Mouse (Mus musculus): ENCODE measurements around the gene Spag16. TPM values are rescaled to one million over a fixed set of nuclear protein-coding genes. Genes with fewer than 3 reads are reported as not detected.

Spag16 gene
- polyA plus RNA-seq, 1 experiment: not detected

DNA sequence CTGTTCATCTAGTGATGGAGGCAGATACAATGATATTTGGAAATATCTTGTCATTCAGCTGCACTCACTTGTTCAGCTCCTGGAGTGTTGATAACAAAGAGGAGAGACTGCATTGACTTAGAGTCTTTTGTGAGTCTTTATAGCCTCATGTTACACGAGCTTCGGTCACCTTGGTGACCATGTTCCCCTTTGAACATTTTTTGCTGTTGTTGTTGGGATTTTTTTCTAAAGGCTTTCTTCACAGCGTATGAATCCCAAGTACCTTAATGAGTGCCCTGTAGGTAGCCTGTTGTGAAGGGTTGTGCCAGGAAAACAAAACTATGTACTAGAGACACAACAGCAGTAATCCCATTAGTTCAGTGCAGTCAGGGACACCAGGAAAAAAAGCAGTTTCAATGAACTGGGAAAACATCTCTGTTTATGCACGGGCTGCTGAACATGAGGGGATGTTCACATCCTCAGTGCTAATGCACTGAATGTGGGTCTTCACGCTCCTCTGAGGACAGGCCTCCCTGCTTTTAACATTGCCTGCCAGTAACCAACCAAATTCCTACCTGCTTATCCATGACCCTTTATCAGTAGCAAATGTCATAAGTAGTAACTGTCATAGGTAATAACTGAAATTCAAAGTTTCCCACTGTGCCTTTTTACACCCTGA is 798.2 kb downstream of the Spag16 start:
- H3K9me3 ChIP-seq: 0 out of 2 replicates have a peak, but pooled peaks cover 5% of the 10 kb centered on the region
- no peaks in the 10 kb centered on the region for H3K36me3 ChIP-seq (replicated peaks; ENCODE audit: low read length)
- no peaks in the 10 kb centered on the region for H3K27me3 ChIP-seq (replicated peaks)
- no peaks in the 10 kb centered on the region for H3K4me1 ChIP-seq
- TF ChIP-seq FLI1 (IDR thresholded peaks at IDR 0.05; ENCODE audit: low read length): no peak
- no peak for TF ChIP-seq GATA1 (IDR thresholded peaks at IDR 0.05; ENCODE audit: borderline replicate concordance, low read length)
- no peak overlapping the region for H3K4me3 ChIP-seq (replicated peaks)

DNA sequence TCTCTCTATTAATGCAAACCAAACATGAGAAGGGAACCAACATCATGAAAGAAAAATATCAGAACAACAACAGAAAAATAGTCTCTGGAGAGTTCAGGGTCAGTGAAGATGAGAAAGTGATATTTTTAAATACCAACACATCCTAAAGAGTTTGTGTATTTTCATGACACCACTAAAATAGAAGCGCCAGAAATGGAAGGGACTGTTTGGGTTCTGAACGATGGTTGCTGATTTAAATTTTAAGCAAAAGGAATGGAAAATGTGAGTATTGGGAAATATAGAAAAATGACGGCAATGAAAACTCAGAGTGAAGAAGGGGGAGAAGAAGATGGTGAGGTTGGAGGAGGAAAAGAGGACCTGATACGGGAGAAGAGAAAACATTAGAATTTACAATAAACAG is 825.9 kb downstream of the Spag16 start:
- Histone ChIP-seq H3K9me3 (peaks cover 6% of the 10 kb centered on the region; the same call in 1 of the 2 replicates), H3K27me3 (replicated peaks) (no peaks in the 10 kb centered on the region), H3K4me1 (no peaks in the 10 kb centered on the region), H3K36me3 (replicated peaks; ENCODE audit: low read length) (no peaks in the 10 kb centered on the region), H3K4me3 (replicated peaks) (no peak overlapping the region)
- no peak for TF ChIP-seq FLI1 (IDR thresholded peaks at IDR 0.05; ENCODE audit: low read length)
- TF ChIP-seq GATA1 (IDR thresholded peaks at IDR 0.05; ENCODE audit: borderline replicate concordance, low read length): no peak

DNA sequence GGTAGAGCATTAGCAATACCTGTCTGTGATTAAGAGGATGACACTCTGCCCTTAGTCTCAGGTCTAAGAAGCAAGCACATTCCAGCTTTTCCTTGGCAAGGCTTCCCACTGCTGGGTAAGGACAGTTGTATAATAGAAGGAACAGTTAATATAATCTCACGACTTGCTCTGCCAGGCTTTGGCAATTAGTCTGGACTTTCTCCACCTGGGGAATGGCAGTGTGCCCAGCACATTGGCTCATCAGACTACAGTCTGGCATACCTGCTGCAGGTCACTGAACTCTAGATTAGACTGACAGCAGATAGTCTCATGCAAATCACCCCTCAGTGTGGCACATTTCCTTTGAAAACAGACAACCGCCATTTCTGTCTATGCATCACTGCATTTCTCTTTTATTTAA is 865.8 kb downstream of the Spag16 start:
- no peaks in the 10 kb centered on the region for H3K36me3 ChIP-seq (replicated peaks; ENCODE audit: low read length)
- peaks cover 2% of the 10 kb centered on the region; the same call in 1 of the 2 replicates for H3K9me3 ChIP-seq
- H3K4me3 ChIP-seq (replicated peaks): no peak overlapping the region
- H3K4me1 ChIP-seq: no peaks in the 10 kb centered on the region
- no peaks in the 10 kb centered on the region for H3K27me3 ChIP-seq (replicated peaks)
- TF ChIP-seq GATA1 (IDR thresholded peaks at IDR 0.05; ENCODE audit: borderline replicate concordance, low read length): no peak
- TF ChIP-seq FLI1 (IDR thresholded peaks at IDR 0.05; ENCODE audit: low read length): no peak

DNA sequence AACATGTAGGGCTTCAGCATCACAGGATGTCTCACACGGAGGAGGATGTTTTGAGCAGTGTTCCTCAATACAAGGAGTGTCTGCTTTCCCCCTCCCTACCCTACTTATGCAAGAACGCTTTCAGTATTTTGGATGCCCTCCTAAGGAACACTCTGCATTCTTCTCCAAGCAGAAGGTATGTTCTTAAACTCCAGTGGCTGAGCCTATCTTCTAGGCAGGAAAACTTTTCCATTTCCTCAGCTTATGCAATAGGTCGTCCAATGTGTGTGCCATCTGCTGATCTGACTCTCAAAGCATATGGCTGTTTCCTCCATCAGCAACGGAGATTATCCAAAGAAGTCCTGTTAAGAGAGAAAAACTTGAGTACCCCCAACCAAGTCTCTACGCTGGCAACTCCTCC is 873.5 kb downstream of the Spag16 start:
- no peaks in the 10 kb centered on the region for H3K27me3 ChIP-seq (replicated peaks)
- H3K4me3 ChIP-seq (replicated peaks): no peak overlapping the region
- H3K36me3 ChIP-seq (replicated peaks; ENCODE audit: low read length): no peaks in the 10 kb centered on the region
- no peaks in the 10 kb centered on the region for H3K4me1 ChIP-seq
- TF ChIP-seq FLI1 (IDR thresholded peaks at IDR 0.05; ENCODE audit: low read length): no peak
- no peak for TF ChIP-seq GATA1 (IDR thresholded peaks at IDR 0.05; ENCODE audit: borderline replicate concordance, low read length)
- peaks cover 21% of the 10 kb centered on the region for H3K9me3 ChIP-seq

DNA sequence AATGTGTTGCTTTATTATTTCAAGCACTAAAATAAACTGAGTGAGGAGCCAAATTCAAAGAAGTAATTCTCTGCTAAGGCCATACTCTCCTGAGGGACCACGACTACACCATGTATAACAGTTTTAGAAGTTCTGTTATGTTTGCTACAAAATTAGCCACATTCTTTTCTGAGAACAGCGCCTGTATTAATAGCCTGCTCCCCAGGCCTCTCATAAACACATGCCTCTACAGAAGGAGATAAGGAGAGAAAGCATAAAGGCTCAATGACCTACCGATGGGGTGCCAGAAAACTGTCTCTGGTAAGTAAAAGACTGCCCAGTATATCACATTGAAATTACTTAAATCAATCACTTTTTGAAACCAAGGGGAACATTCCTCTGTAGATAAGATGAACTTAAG is 877.2 kb downstream of the Spag16 start:
- no peaks in the 10 kb centered on the region for H3K36me3 ChIP-seq (replicated peaks; ENCODE audit: low read length)
- TF ChIP-seq GATA1 (IDR thresholded peaks at IDR 0.05; ENCODE audit: borderline replicate concordance, low read length) (no peak), FLI1 (IDR thresholded peaks at IDR 0.05; ENCODE audit: low read length) (no peak)

DNA sequence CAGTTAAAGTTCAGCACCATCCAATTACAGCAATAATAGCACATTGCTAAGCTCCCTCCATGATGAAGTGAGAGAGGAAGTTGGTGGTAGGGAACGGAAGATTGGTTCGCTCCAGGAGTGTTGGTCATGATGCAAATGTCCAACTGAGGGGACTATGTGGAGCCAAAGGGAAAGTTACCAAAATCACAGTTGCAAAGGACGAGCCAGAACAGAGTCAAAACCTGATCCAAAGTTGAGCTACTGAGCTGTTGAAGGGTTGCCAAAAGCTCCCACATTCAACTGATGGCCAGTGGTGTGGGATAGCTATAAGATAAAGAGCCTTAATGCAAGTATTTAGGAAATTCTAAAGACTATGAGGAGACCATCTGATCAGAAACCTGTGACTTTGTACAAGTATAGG is 879.1 kb downstream of the Spag16 start:
- H3K27me3 ChIP-seq (replicated peaks): no peaks in the 10 kb centered on the region
- no peaks in the 10 kb centered on the region for H3K4me1 ChIP-seq
- no peak for TF ChIP-seq GATA1 (IDR thresholded peaks at IDR 0.05; ENCODE audit: borderline replicate concordance, low read length)
- TF ChIP-seq FLI1 (IDR thresholded peaks at IDR 0.05; ENCODE audit: low read length): no peak
- H3K36me3 ChIP-seq (replicated peaks; ENCODE audit: low read length): no peaks in the 10 kb centered on the region
- 0 out of 2 replicates have a peak, but pooled peaks cover 3% of the 10 kb centered on the region for H3K9me3 ChIP-seq
- no peak overlapping the region for H3K4me3 ChIP-seq (replicated peaks)

More for the DNA sequence above, 877.2 kb downstream of the Spag16 start:
- Histone ChIP-seq H3K4me3 (replicated peaks) (no peak overlapping the region), H3K9me3 (peaks cover 6% of the 10 kb centered on the region), H3K4me1 (no peaks in the 10 kb centered on the region), H3K27me3 (replicated peaks) (no peaks in the 10 kb centered on the region)

DNA sequence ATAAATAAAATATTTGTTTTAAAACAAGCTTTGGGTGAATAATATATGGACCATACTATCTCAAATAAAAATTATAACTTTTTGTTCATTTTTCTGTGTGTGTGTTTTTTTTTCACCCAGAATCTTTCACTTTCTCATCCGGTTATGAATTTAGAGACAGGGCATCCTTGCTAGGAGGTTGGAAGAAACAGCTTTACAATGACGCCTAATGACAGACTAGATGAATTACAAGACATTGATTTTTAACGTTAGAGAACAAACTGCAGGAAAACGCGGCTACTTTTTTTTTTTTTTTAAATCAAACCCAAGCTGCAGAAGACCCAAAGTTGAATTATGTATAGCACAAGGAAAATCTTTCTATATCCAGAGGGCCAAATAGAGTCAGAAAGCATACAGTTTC is 898.3 kb downstream of the Spag16 start:
- Histone ChIP-seq H3K36me3 (replicated peaks; ENCODE audit: low read length) (no peaks in the 10 kb centered on the region), H3K9me3 (0 out of 2 replicates have a peak, but pooled peaks cover 3% of the 10 kb centered on the region), H3K4me1 (no peaks in the 10 kb centered on the region), H3K27me3 (replicated peaks) (no peaks in the 10 kb centered on the region), H3K4me3 (replicated peaks) (no peak overlapping the region)
- no peak for TF ChIP-seq GATA1 (IDR thresholded peaks at IDR 0.05; ENCODE audit: borderline replicate concordance, low read length)
- TF ChIP-seq FLI1 (IDR thresholded peaks at IDR 0.05; ENCODE audit: low read length): no peak

DNA sequence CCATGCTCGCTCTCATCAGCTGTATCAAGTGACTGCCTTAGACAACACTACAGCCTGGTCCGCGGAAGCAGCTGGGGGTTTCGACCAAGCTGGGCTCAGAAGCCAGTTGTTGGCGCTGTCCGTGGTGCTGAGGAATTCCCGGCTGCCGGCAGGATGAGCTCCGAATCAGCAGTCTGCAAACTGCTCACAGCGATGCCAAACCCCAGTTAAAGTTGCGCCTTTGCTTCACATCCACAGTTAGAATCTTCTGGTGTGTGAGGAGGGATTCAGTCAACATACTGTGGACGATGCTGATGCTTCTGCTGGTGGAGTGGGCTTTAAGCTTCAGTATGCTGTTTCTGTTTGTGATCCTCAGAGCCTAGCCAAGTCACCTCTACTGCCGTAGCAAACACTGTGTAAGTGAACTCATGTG is 898.9 kb downstream of the Spag16 start, which contains the start of gene Vwc2l:
Vwc2l (plus strand) TSS at position 61 of the 412 bp plus-strand sequence.
- H3K4me1 ChIP-seq: no peaks in the 10 kb centered on the region
- H3K27me3 ChIP-seq (replicated peaks): no peaks in the 10 kb centered on the region
- H3K36me3 ChIP-seq (replicated peaks; ENCODE audit: low read length): no peaks in the 10 kb centered on the region
- TF ChIP-seq GATA1 (IDR thresholded peaks at IDR 0.05; ENCODE audit: borderline replicate concordance, low read length): no peak
- no peak for TF ChIP-seq FLI1 (IDR thresholded peaks at IDR 0.05; ENCODE audit: low read length)
- 0 out of 2 replicates have a peak, but pooled peaks cover 3% of the 10 kb centered on the region for H3K9me3 ChIP-seq
- H3K4me3 ChIP-seq (replicated peaks): no peak within 1 kb of the TSS

Other genes starting within 250 kb of the Spag16 start
- gene Ikzf2, start 139.7 kb upstream of the Spag16 start, polyA plus RNA-seq (2012; ENCODE audit: insufficient read depth, low replicate concordance): 1.7 TPM in 1 of 2 replicates, not detected in the other